Mouse (Mus musculus) MEL (cell line): Measurements from ENCODE around the gene Rnf220. TPM values are rescaled to one million over a fixed set of nuclear protein-coding genes. Genes with fewer than 3 reads are reported as not detected.

Source experiments
- DNase-seq: peaks from one replicate; pipeline ENCODE4 v3.0.0; 2011; ENCODE audit warnings: low read depth, low spot score
- H3K27ac ChIP-seq: 2 replicates; pipeline ENCODE4 v1.5.1; 2012; ENCODE audit warnings: low read depth, mild to moderate bottlenecking, control low read depth, low read length, moderate library complexity; ENCODE audit not compliant: control insufficient read depth
- H3K27me3 ChIP-seq, 2 experiments: fragments of 150-350 bp in 1 of 2; sonication (generic) in 1 of 2; 2 replicates each; pipeline ENCODE4 v1.6.1; 2012; ENCODE audit warnings: low read length in 2 of 2, mild to moderate bottlenecking in 2 of 2, improper control_type of control experiment in 1 of 2, moderate library complexity in 1 of 2; ENCODE audit not compliant: insufficient read depth in 2 of 2, control insufficient read depth in 1 of 2
- H3K36me3 ChIP-seq, 2 experiments: 2 replicates each; pipeline ENCODE4 v1.6.1; 2012 to 2014; ENCODE audit warnings: low read length in 2 of 2, improper control_type of control experiment in 1 of 2, inconsistent platforms in 1 of 2, mild to moderate bottlenecking in 1 of 2; ENCODE audit not compliant: insufficient read depth in 2 of 2, control insufficient read depth in 1 of 2
- H3K4me1 ChIP-seq, 2 experiments: fragments of 150-350 bp in 1 of 2; sonication (generic) in 1 of 2; 2 replicates each; pipeline ENCODE4 v1.6.1; 2012; ENCODE audit warnings: low read length in 2 of 2, improper control_type of control experiment in 1 of 2, mild to moderate bottlenecking in 1 of 2; ENCODE audit not compliant: insufficient read depth in 2 of 2, control insufficient read depth in 1 of 2
- H3K4me3 ChIP-seq, 2 experiments: fragments of 150-350 bp in 1 of 2; sonication (generic) in 1 of 2; 2 replicates each; pipeline ENCODE4 v1.5.1; 2012; ENCODE audit warnings: low read depth in 2 of 2, low read length in 2 of 2, mild to moderate bottlenecking in 2 of 2, moderate library complexity in 2 of 2, control low read depth in 1 of 2, improper control_type of control experiment in 1 of 2; ENCODE audit not compliant: control insufficient read depth in 1 of 2, insufficient read depth in 1 of 2
- H3K79me2 ChIP-seq: 2 replicates; pipeline ENCODE4 v1.6.1; 2012; ENCODE audit warnings: mild to moderate bottlenecking, low read length, moderate library complexity; ENCODE audit not compliant: control insufficient read depth, poor library complexity, insufficient read depth
- H3K9ac ChIP-seq: 2 replicates; pipeline ENCODE4 v1.6.1; 2012; ENCODE audit warnings: low read depth, mild to moderate bottlenecking, control low read depth, low read length, moderate library complexity; ENCODE audit not compliant: control insufficient read depth, poor library complexity, severe bottlenecking
- H3K9me3 ChIP-seq: fragments of 150-350 bp; sonication (generic); replicated peaks from 2 replicates; pipeline ENCODE4 v1.6.1; 2012; ENCODE audit warnings: mild to moderate bottlenecking, low read length, improper control_type of control experiment, moderate library complexity; ENCODE audit not compliant: insufficient read depth
- BHLHE40 ChIP-seq: IDR thresholded peaks from 2 replicates; pipeline ENCODE4 v1.6.1; 2012; ENCODE audit warnings: low read depth, mild to moderate bottlenecking, inconsistent platforms, low read length, improper control_type of control experiment, borderline replicate concordance
- CHD2 ChIP-seq: IDR thresholded peaks from 2 replicates; pipeline ENCODE4 v1.6.1; 2011; ENCODE audit warnings: low read length, improper control_type of control experiment
- CTCF ChIP-seq, 3 experiments: IDR thresholded peaks in 2 of 3; conservative IDR thresholded peaks in 1 of 3; 2 replicates each; pipeline ENCODE4 v1.5.1; 2011 to 2012; ENCODE audit warnings: low read length in 3 of 3, low read depth in 2 of 3, mild to moderate bottlenecking in 2 of 3, improper control_type of control experiment in 1 of 3, inconsistent platforms in 1 of 3, mixed read lengths in 1 of 3, moderate library complexity in 1 of 3; ENCODE audit not compliant: control insufficient read depth in 1 of 3, insufficient read depth in 1 of 3, poor library complexity in 1 of 3, severe bottlenecking in 1 of 3
- ETS1 ChIP-seq: IDR thresholded peaks from 2 replicates; pipeline ENCODE4 v1.6.1; 2012; ENCODE audit warnings: low read depth, mild to moderate bottlenecking, inconsistent platforms, low read length, improper control_type of control experiment, moderate library complexity
- GABPA ChIP-seq: IDR thresholded peaks from 2 replicates; pipeline ENCODE4 v1.6.1; 2012; ENCODE audit warnings: low read depth, mild to moderate bottlenecking, inconsistent platforms, low read length, improper control_type of control experiment, moderate library complexity
- JUND ChIP-seq: IDR thresholded peaks from 2 replicates; pipeline ENCODE4 v1.6.1; 2011; ENCODE audit warnings: low read depth, mild to moderate bottlenecking, improper control_type of control experiment, low read length
- KAT2A ChIP-seq: conservative IDR thresholded peaks from 2 replicates; pipeline ENCODE4 v1.6.1; 2012; ENCODE audit warnings: low read depth, low read length, improper control_type of control experiment, inconsistent platforms
- MAZ ChIP-seq: IDR thresholded peaks from 2 replicates; pipeline ENCODE4 v1.6.1; 2012; ENCODE audit warnings: low read depth, mild to moderate bottlenecking, inconsistent platforms, low read length, improper control_type of control experiment
- MEF2A ChIP-seq: IDR thresholded peaks from 2 replicates; pipeline ENCODE4 v1.6.1; 2014; ENCODE audit warnings: low read depth, mild to moderate bottlenecking, inconsistent platforms, low read length, improper control_type of control experiment; ENCODE audit not compliant: poor library complexity, insufficient replicate concordance, severe bottlenecking; ENCODE audit errors: extremely low read depth
- MYB ChIP-seq: IDR thresholded peaks from 2 replicates; pipeline ENCODE4 v1.6.1; 2011; ENCODE audit warnings: mild to moderate bottlenecking, low read depth, low read length, improper control_type of control experiment
- NELFE ChIP-seq: IDR thresholded peaks from 2 replicates; pipeline ENCODE4 v1.6.1; 2011; ENCODE audit warnings: low read depth, low read length, improper control_type of control experiment
- NRF1 ChIP-seq: IDR thresholded peaks from 2 replicates; pipeline ENCODE4 v1.6.1; 2014; ENCODE audit warnings: low read depth, mild to moderate bottlenecking, inconsistent platforms, low read length, improper control_type of control experiment, moderate library complexity; ENCODE audit not compliant: poor library complexity, insufficient read depth, severe bottlenecking
- POLR2A ChIP-seq, 2 experiments: IDR thresholded peaks; 2 replicates each; pipeline ENCODE4 v1.6.1; 2011 to 2012; ENCODE audit warnings: low read length in 2 of 2, mild to moderate bottlenecking in 2 of 2, control low read depth in 1 of 2, improper control_type of control experiment in 1 of 2, low read depth in 1 of 2, moderate library complexity in 1 of 2; ENCODE audit not compliant: control insufficient read depth in 1 of 2, insufficient read depth in 1 of 2, poor library complexity in 1 of 2
- RCOR1 ChIP-seq: IDR thresholded peaks from 2 replicates; pipeline ENCODE4 v1.6.1; 2012; ENCODE audit warnings: low read depth, mild to moderate bottlenecking, inconsistent platforms, low read length, improper control_type of control experiment
- USF2 ChIP-seq, 2 experiments: IDR thresholded peaks; 2 replicates each; pipeline ENCODE4 v1.6.1; 2011 to 2012; ENCODE audit warnings: improper control_type of control experiment in 2 of 2, low read length in 2 of 2, borderline replicate concordance in 1 of 2, inconsistent platforms in 1 of 2, low read depth in 1 of 2, mild to moderate bottlenecking in 1 of 2; ENCODE audit not compliant: insufficient read depth in 1 of 2
- ZC3H11A ChIP-seq: IDR thresholded peaks from 2 replicates; pipeline ENCODE4 v1.6.1; 2012; ENCODE audit warnings: low read depth, mild to moderate bottlenecking, inconsistent platforms, low read length, improper control_type of control experiment
- ZMIZ1 ChIP-seq: IDR thresholded peaks from 2 replicates; pipeline ENCODE4 v1.6.1; 2012; ENCODE audit warnings: low read depth, mild to moderate bottlenecking, inconsistent platforms, low read length, improper control_type of control experiment, moderate library complexity
- ZNF384 ChIP-seq: IDR thresholded peaks from 2 replicates; pipeline ENCODE4 v1.6.1; 2012; ENCODE audit warnings: low read depth, mild to moderate bottlenecking, inconsistent platforms, low read length, improper control_type of control experiment
- polyA plus RNA-seq, 2 experiments: library from polyadenylated mRNA; stranded (reverse) in 1 of 2; unstranded in 1 of 2; fragments of >175 nt in 1 of 2; fragments of >200 nt in 1 of 2; gene quantifications; 2 replicates each; pipeline versions ENCODE4 v1.2.1 to v1.2.4; 2012; ENCODE audit warnings: low replicate concordance in 2 of 2, low read depth in 1 of 2; ENCODE audit not compliant: insufficient read length in 2 of 2, insufficient read depth in 1 of 2, missing spikeins in 1 of 2
- total RNA-seq: library from RNA; depleted of rRNA; stranded (reverse); fragments of 300-350 nt; gene quantifications from 2 replicates; pipeline ENCODE4 v1.2.3, GENCODE M21; 2012

Gene Rnf220
- total and polyA plus RNA-seq, 3 experiments = 121 to 201 TPM; not detected in 1

- no peak overlapping the region for H3K27ac ChIP-seq
- no peaks in the 10 kb centered on the region for H3K9me3 ChIP-seq
- peaks cover 0 to 5% of the 10 kb centered on the region in 2 experiments; a peak in 2 of 4 replicates for H3K36me3 ChIP-seq
- H3K4me1 ChIP-seq = peaks cover 0 to 8% of the 10 kb centered on the region in 2 experiments; a peak in 1 of 4 replicates
- TF ChIP-seq CTCF (IDR thresholded peaks at IDR 0.05 in 2 of 3, conservative IDR thresholded peaks at IDR 0.05 in 1 of 3; ENCODE audit: control insufficient read depth in 1 of 3, insufficient read depth in 1 of 3, low read depth in 2 of 3, low read length in 3 of 3, poor library complexity in 1 of 3, severe bottlenecking in 1 of 3) (no peak), NRF1 (no peak), ZC3H11A (no peak), ETS1 (no peak), RCOR1 (no peak), KAT2A (no peak), MAZ (no peak), JUND (no peak), GABPA (no peak), CHD2 (no peak), POLR2A (IDR thresholded peaks at IDR 0.05; ENCODE audit: control insufficient read depth in 1 of 2, insufficient read depth in 1 of 2, low read depth in 1 of 2, low read length in 2 of 2, poor library complexity in 1 of 2) (no peak), BHLHE40 (no peak), USF2 (IDR thresholded peaks at IDR 0.05; ENCODE audit: borderline replicate concordance in 1 of 2, insufficient read depth in 1 of 2, low read depth in 1 of 2, low read length in 2 of 2) (no peak), ZMIZ1 (no peak)
- H3K79me2 ChIP-seq = no peaks in the 10 kb centered on the region
- peak; percentile 26 for DNase-seq
- H3K4me3 ChIP-seq = no peak overlapping the region
- H3K27me3 ChIP-seq = peaks cover 0 to 4% of the 10 kb centered on the region in 2 experiments; a peak in 2 of 4 replicates
- no peak overlapping the region for H3K9ac ChIP-seq
Observed at GRCm38 (mm10) chr4:117254017-117254627, 242.7 kb downstream of the Rnf220 start.

- no peak overlapping the region for H3K9ac ChIP-seq
- H3K27ac ChIP-seq = no peak overlapping the region
- no peak overlapping the region for H3K4me3 ChIP-seq
- no peak for TF ChIP-seq MEF2A
- no peak for TF ChIP-seq ZNF384
- TF ChIP-seq ETS1 = no peak
- no peak for TF ChIP-seq JUND
- no peak for TF ChIP-seq RCOR1
- no peak for TF ChIP-seq MYB
- TF ChIP-seq NELFE = no peak
- no peak for DNase-seq
- peaks cover 0 to 4% of the 10 kb centered on the region in 2 experiments; a peak in 2 of 4 replicates for H3K27me3 ChIP-seq
- no peaks in the 10 kb centered on the region for H3K9me3 ChIP-seq
- H3K36me3 ChIP-seq = peaks cover 0 to 5% of the 10 kb centered on the region in 2 experiments; a peak in 2 of 4 replicates
- H3K4me1 ChIP-seq = peaks cover 0 to 8% of the 10 kb centered on the region in 2 experiments; a peak in 1 of 4 replicates
- no peaks in the 10 kb centered on the region for H3K79me2 ChIP-seq
Observed at GRCm38 (mm10) chr4:117253218-117254016, 243.4 kb downstream of the Rnf220 start.
